Mouse (Mus musculus): ENCODE data around the gene Gm9745.

DNA sequence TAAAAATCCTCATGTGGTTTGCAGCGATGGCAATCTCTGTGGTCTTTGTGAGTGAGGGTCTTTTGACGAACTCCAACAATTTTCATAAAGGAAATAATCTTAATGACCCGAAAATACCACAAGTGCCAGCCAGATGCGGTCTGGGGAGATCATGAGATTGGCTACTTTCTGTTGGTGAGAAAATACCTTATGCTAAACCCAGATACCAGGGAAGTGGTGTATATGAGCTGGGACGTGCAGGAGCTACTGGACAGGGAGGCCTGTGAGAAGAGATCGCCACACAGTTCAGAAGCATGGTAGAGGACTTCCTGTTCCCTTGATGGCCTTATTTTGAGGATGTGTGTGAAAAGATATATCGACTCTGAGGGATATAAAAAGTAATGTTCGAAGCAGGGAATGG lies 19.7 kb upstream of the Gm9745 start:
- TF ChIP-seq CTCF (conservative IDR thresholded peaks at IDR 0.05; ENCODE audit: insufficient read depth, insufficient read length, low read depth, low read length) (no peak), POLR2A (IDR thresholded peaks at IDR 0.05; ENCODE audit: low read depth, low read length) (no peak)
